Mouse (Mus musculus) adrenal gland, postnatal 4 days (tissue): ENCODE results near the gene Sppl3. TPM values are rescaled to one million over a fixed set of nuclear protein-coding genes. Genes with fewer than 3 reads are reported as not detected.

Experiments
- DNase-seq, 2 experiments: peaks; one replicate each; pipeline ENCODE4 v3.0.0; 2021 to 2022; ENCODE audit warnings: low spot score in 2 of 2, mixed read lengths in 2 of 2
- long read RNA-seq, 2 experiments: library from polyadenylated mRNA; stranded (forward); transcript quantifications; one replicate each; pipeline ENCODE4 v2.0.0; 2021
- total RNA-seq, 2 experiments: library from RNA; stranded (reverse); gene quantifications; 2 replicates each; pipeline ENCODE4 v1.2.3; 2021

Sppl3 gene
- total RNA-seq, result 10 to 100 TPM; 91.7 to 92.3 TPM
- long read RNA-seq, experiment 1, transcript Sppl3-201 (11 exons, 3,204 nt), result major isoform, 170 of 206 reads
- long read RNA-seq, experiment 1, partial matches to known transcripts, result 7 of 206 reads
- long read RNA-seq, experiment 1, other reads (novel, unspliced or antisense), result 27 of 206 reads
- long read RNA-seq, experiment 2, transcript Sppl3-201 (11 exons, 3,204 nt), result major isoform, 245 of 327 reads
- long read RNA-seq, experiment 2, partial matches to known transcripts, result 44 of 327 reads
- long read RNA-seq, experiment 2, other reads (novel, unspliced or antisense), result 38 of 327 reads

DNA sequence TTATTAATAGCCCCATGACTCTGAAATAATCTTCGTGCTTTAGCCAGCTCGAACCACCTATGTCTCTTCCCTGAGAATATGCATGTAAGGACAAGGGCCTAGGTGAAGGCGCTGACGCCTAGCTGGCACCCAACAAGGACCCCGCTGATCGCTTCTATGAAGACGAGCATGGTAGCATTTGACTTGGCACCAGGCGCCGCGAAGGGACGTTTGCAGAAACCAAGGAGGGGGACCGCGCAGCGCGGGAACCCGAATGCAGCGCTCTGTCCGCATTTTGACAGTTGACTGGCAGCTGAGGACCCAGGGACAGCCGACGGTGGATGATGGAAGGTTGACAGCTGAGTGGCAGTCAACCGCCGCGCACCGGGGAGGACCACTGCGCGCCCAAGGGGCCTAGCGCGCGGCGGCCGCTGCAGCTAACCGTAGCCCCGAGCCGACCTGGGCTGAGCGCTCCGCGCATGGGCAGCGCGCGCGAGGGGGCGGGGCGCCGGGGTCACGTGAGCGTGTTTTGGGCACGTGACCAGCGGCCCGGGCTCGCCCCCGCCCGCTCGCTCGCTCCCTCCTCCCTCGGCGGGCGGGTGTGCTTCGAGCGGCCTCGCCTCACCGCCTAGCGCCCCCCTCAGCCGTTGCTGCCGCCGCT is at the start of gene Sppl3:
Gene Sppl3, plus strand, starts transcription at position 561 of the 640 bp plus-strand sequence.
- peak; percentile 90 to 97 for DNase-seq

DNA sequence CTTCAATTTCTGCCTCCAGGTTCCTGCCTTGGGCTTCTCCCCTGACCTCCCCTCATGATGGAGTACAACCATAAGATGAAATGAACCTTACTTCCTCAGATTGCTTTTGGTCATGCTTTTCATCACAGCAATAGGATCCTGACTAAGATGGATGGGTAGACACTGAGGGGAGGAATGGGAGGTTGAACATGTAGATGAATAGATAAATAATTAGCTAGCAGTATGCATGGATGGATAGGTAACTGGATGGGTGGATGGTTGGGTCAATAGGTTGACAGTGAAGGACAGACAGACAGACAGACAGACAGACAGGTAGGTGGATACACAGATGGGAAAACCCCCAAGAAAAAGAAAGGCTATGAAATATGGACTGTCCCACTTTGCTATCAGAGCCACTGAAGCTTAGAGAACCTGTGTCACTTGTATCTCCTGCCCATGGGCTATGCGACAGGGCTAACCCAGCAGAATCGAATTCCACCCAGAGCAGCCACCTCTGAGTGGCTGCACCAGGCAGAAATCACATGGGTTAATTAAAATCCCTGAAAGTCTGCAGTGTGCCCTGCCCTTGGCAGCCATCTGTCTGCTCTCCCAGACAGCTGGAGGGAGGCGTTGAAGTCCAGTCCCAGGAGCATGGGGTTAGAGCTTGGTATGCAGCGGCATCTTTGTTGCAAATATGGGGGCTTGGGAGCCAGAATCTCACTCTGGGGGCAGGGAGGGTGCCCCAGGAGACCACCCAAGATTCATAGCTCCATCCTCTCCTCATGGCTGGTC is 49.2 kb upstream of the Sppl3 start:
- DNase-seq, result no peak

- DNase-seq, result no peak
Observed at GRCm38 (mm10) chr5:114964315-114964966, 46.5 kb upstream of the Sppl3 start.

DNA sequence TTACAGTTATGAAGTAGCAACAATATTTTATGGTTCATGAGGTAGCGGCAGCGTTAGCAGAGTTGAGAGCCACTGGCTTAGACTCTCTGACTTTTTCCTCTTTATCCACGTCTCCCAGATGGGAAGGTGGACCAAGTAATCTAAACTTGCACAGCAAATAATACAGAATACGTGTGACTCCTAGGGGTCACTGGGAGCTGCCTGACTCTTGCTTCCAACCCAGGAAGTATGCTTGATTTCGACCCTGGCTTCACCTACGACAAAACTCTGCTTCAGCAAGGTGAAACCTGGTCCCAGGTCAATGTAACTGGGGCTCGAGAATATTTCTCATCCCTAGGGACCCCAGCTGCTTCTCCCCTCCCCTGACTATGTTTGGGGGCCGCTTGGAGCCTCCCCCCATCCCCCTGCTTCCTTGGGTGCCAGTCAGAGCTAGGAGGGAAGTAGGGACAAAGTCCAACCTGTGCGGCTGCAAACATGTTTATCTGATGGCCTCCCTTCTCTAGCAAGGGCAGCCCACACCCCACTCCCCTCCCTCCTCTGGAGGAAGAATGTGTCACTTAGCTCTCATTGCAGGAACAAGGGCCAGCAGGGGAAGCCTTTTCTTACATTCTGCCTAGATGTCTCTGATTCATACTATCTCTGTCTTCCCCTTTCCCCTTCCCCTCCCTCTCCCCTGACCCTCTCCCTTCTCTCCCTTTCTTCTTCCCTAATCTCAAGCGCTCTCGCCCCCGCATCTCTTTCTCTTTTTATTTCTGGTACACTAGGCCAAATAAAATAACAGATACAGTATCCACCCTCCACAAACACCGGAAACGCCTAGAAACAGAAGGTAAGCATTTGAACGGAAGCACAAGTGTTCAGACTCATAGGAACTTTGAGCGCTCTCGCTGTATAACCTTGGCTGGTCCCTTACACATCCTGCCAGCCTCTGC is 45.7 kb upstream of the Sppl3 start:
- no peak for DNase-seq

DNA sequence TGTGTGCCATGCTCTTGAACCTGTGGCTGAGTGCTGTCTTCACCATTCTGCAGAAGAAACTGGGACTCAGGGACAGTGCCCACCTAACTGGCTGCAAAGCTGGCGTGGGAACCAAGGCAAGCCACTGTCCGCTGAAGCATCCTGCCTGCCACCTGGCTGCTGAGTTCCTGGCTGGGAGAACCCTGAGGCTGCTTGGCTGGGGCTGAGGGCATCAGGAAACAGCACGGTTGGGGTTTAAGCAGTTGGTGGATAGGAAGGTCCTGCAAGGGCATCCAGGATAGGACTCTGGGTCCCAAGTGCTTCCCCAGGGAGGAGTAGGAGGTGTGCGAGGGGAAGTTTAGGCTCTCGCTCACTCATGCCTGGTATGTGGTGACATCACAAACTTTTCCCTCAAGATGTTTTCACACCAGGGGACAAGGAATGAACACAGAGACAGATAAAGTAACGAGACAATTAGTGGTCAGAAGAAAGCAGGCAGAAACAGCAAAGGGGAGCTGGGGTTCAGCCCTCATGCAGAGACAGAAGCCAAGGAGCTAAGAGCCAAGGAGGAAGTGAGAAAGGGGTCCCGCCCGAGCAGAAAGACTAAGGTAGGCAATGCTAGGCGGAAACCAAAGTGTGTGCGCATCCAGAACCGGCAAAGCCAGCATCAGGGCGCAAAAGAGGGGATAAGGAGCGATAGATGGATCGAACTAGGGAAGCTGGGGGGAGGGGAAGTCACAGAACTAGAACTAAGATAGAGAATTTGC is 43.2 kb upstream of the Sppl3 start:
- DNase-seq, result no peak

DNA sequence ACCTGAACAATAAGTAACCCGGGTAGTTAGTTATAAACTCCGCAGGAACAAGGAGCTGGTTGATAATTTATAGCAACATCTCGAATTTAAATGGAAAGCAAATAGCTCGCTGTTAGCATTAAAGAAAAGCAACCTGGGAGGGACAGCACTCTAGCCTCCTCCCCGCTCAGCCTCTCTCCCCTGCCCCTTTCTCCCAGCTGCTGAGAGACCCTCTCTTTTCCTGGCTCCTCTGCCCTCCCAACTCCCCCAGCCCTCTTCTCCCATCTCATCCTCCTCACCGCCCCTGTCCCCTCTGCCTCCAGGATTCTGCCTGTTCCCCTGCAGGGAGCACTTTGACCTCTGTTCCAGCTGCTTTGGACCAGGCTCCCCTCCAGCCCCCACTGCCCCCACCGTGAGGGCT is 42.3 kb upstream of the Sppl3 start:
- no peak for DNase-seq

DNA sequence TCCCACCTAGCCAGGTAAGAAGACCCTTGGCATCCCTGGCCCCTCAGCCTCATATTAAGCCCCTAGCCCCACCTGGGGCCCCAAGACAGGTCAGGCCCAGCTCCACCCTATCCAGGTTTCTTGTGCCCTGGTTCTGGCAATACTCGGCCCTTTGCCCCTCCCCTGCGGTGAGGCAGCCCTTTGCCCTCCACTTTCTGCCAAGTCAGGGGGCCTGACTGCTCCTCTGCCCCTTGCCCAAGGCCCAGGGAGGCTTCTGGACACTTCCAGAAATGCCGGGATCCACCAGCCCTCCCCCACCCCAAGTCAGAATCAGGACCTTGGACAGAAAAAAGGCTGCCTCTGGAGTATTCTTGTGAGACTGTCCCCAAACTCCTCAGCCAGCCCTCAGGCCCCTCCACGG is 41.9 kb upstream of the Sppl3 start:
- no peak for DNase-seq

GRCm38 (mm10) chr5:114969609-114970215 is 41.2 kb upstream of the Sppl3 start:
- no peak for DNase-seq

DNA sequence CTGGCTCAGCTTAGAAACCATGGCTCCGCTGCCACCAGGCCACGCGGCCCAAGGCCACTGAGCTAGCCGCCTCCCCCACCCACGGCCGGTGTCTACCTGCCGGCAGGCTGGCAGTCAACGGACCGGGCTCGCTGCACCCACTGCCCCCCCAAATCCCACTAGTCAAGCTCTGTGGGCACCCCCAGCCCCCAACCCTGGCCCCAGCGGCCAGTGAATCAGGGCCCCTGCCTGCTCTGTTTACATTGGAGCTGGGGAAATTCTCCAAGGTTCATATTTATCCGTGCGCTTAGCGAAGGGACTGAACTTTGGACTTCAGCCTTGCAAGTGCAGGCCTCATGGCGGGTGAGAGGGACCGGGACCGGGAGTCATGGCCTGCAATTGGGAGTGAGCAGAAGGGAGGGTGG is 40.1 kb upstream of the Sppl3 start, which contains the start of gene Hnf1a:
Gene Hnf1a, minus strand, starts transcription at position 271 of the 404 bp plus-strand sequence.
- no peak for DNase-seq

DNA sequence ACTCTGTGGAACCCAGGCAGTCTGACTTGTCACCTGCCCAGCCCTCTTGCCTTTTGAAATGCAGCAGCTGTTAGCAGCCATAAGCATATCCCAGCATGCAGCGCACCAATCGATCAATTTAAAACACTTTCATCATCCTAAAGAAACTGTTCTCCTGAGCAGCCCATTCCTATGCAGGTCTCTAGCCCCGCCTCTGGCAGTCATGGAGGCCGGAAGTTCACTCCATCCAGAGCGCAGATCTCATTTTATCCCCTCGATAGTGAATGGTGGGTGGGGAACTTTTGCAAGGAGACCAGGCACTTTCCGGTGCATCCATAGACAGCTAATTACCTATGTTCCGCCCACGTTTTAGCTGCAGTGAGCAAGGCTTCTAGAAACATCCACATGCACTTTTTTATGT is 38.7 kb upstream of the Sppl3 start:
- no peak for DNase-seq

DNA sequence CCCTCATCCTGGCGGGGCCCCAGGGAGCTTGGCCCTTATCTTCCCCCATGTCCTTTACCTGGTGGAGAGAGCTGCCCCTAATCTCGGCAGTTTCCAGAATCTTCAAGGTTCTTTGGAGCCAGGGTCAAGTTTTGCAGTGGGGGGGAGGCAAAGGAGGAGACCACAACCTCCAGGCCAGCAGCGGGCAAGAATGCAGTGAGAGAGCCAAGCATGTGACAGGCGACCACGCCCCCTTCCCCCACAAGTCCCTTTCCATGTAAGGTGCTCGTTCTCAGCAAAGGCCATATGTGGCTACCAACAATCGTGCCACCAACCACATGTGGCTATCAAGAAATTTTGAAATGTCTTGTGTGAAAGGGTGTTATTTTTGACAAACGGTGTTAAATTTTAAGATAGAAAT is 37.8 kb upstream of the Sppl3 start:
- DNase-seq, result no peak

DNA sequence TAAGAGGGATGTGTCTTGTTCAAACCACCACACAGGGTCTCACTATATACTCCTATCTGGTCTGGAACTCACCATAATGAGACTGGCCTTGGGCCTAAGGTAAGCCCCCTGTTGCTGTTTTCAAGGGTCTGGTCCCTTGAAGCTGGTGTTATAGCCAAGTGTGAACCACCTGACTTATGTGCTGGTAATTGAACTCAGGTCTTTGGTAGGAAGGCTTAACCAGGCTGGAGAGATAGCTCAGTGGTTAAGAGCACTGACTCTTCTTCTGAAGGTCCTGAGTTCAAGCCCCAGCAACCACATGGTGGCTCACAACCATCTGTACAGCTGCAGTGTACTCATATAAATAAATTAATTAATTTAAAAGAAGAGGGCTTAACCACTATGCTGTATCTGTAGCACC is 34.0 kb upstream of the Sppl3 start:
- DNase-seq, result no peak

- DNase-seq, result no peak
Observed at GRCm38 (mm10) chr5:114978473-114978872, 32.5 kb upstream of the Sppl3 start.

- DNase-seq, result no peak
Observed at GRCm38 (mm10) chr5:114978888-114979249, 32.1 kb upstream of the Sppl3 start.

DNA sequence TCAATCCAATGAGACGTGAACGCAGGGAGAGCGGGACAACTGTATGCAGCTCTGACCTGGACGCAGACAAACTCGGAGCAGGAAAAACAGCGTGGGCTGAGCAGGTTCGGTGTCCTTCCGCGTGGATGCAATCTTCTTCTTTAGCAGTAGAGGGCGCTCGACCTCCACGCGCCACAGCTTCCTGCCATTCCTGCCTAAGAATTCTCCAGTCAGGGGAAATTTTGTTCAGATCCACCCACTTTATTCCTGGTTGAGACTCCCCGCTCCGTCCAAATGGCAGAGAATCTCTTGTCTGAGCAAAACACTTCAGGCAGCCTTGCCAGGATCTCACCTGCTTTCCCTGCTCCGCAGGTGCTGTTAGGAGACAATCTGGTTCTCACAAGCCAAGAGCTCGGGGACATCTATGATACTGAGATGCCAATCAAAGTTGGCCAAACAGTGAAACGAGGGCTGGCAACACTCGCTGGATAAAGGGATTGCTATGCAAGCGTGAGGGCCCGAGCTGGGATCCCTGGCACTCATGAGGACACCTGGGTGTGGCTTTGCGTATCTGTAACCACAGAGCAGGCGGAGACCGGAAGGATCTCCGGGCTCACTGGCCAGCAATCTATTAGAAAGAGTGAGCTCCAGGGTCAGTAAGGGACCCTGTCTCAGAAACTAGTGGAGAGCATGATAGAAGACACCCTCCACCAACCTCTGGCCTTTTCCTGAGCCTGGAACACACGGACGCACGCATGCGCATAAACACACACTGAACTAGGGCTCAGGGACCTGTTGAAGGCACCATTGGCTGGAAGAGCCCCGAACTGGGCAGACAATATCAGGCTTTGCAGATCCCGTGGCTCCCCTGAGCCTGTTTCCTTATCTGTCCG is 31.5 kb upstream of the Sppl3 start:
- DNase-seq, result peak; percentile 26 to 27

DNA sequence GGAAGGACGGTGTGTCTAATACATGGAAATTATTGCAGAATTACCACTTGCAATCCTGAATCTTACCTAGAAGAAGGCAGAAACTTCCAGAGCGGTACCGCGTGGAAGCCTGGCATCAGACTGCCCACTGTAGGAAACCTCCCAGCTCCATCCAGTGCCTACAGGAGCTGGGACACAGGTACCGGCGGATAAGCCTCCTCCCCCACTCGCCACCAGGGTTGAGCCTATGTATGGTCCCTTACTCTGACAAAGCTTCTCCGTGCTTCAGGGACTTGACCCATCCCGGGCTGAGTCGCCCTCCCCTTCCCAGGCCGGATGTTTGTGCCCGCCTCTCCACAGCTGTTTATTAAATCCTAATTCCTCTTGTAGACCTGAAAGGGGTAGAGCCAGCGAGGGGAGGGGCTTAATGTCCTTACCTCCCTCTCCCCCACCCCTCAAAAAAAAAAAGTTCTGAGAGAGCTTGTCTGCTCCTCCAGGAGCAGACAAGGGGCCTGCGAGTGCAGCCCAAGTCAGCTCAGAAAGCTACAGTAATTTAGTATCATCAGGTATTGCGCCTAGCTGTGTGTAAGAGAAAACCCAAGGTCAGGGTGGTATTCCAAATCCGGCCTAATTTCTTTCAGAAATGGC is 30.7 kb upstream of the Sppl3 start:
- no peak for DNase-seq

- DNase-seq, result no peak
Observed at GRCm38 (mm10) chr5:114982001-114982400, 28.9 kb upstream of the Sppl3 start.

- no peak for DNase-seq
Observed at GRCm38 (mm10) chr5:114985074-114985473, 25.9 kb upstream of the Sppl3 start.
